Mouse (Mus musculus) liver, embryonic 13.5 days (tissue): ENCODE results near the gene Hunk. TPM values are rescaled to one million over a fixed set of nuclear protein-coding genes. Genes with fewer than 3 reads are reported as not detected.
A peak's percentile ranks its signal among the peaks of the same experiment; 100 is the strongest.

Experiments
- ATAC-seq: fragments of 200-750 bp; cut with Nextera tagmentation; 2 replicates; pipeline ENCODE4 v1.8.0; 2017; ENCODE audit warnings: low read depth, mild to moderate bottlenecking, moderate number of reproducible peaks, moderate library complexity
- DNase-seq: peaks from one replicate; pipeline ENCODE4 v3.0.0; 2022
- H3K27ac ChIP-seq: fragments of 300-500 bp; sonication (generic); 2 replicates; pipeline ENCODE4 v1.5.1; 2015; ENCODE audit warnings: moderate library complexity, mild to moderate bottlenecking, inconsistent platforms
- H3K27me3 ChIP-seq: fragments of 300-500 bp; sonication (generic); 2 replicates; pipeline ENCODE4 v1.6.1; 2015; ENCODE audit warnings: mild to moderate bottlenecking, inconsistent platforms
- H3K36me3 ChIP-seq: fragments of 300-500 bp; sonication (generic); 2 replicates; pipeline ENCODE4 v1.6.1; 2015; ENCODE audit warnings: mild to moderate bottlenecking, inconsistent platforms
- H3K4me1 ChIP-seq: fragments of 300-500 bp; sonication (generic); replicated peaks from 2 replicates; pipeline ENCODE4 v1.6.1; 2015; ENCODE audit warnings: inconsistent platforms
- H3K4me2 ChIP-seq: fragments of 300-500 bp; sonication (generic); 2 replicates; pipeline ENCODE4 v1.6.1; 2015; ENCODE audit warnings: inconsistent platforms, mild to moderate bottlenecking, moderate library complexity
- H3K4me3 ChIP-seq: fragments of 300-500 bp; sonication (generic); replicated peaks from 2 replicates; pipeline ENCODE4 v1.5.1; 2015; ENCODE audit warnings: mild to moderate bottlenecking, inconsistent platforms
- H3K9ac ChIP-seq: fragments of 300-500 bp; sonication (generic); 2 replicates; pipeline ENCODE4 v1.6.1; 2015; ENCODE audit warnings: mild to moderate bottlenecking, inconsistent platforms
- H3K9me3 ChIP-seq: fragments of 300-500 bp; sonication (generic); replicated peaks from 2 replicates; pipeline ENCODE4 v1.6.1; 2016; ENCODE audit warnings: inconsistent platforms
- WGBS: fragments of 180-500 bp; shearing (Covaris S2); methylation state at CpG from one replicate; pipeline ENCODE4 v1.1.7; 2015; ENCODE audit not compliant: insufficient replicate concordance; 5-methylcytosine and 5-hydroxymethylcytosine counted together
- polyA plus RNA-seq: library from polyadenylated mRNA; unstranded; fragments of >200 nt; fragmentation: Nextera tagmentation; extraction: Ambion mirVana; gene quantifications from 2 replicates; pipeline ENCODE4 v1.2.1, GENCODE M21; 2015

Gene Hunk
- polyA plus RNA-seq, 1 experiment from 2014 or later: 0.98 TPM

DNA sequence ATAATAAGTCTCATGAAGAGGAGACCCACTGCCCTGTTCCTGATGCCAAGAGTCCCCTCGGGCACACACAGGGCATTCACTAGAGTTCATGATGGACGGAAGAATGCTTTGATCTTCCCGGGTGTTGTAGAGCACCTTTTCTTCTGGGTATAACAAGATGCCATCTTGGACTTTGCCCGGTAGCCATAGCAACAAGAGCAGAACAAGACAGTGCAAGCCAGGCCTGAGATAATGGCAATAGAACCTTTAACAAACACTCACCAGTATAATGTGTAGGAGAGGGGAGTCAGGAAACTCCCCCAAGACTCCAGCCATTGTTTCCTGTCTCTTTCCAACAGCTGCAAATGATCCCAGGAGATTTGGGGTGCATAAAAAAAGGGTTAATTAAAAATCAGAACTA is 8.9 kb downstream of the Hunk start:
- H3K4me3 ChIP-seq: no peak overlapping the region
- no peak for DNase-seq
- H3K27ac ChIP-seq: no peak overlapping the region
- H3K27me3 ChIP-seq: no peaks in the 10 kb centered on the region
- H3K4me1 ChIP-seq: peaks cover 12% of the 10 kb centered on the region
- H3K36me3 ChIP-seq: peaks cover 9% of the 10 kb centered on the region; the same call in 1 of the 2 replicates
- H3K4me2 ChIP-seq: no peak overlapping the region
- no peak overlapping the region for H3K9ac ChIP-seq
- ATAC-seq: no peak
- 65% methylated on average over 4 of the region's 4 CpGs for WGBS
- no peaks in the 10 kb centered on the region for H3K9me3 ChIP-seq

DNA sequence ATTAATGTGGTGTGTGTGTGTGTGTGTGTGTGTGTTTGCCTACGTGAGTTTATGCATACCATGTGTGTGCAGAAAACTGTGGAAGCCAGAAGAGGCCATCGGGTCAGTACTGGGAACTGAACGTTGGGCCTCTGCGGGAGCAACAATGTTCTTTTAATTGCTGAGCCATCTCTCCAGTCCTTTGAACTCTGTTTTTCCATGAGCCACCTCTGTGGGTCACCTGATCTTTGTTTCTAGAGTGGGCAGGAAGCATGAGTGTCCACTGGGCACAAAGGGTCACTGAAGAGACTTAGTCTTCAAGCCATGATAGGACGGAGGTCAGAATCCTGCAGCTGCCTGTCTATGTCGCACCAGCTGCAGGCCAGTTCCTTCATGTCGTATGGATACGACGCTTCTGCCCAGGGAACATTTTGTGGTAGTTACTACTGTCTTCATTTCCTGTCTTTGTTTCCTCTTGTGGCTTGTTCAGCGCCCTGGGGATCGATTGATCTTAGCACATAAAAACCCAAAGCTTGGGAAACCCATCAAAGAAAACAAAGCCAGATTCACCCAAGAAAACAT is 10.3 kb downstream of the Hunk start:
- H3K27me3 ChIP-seq: no peaks in the 10 kb centered on the region
- no peak overlapping the region for H3K4me3 ChIP-seq
- peaks cover 12% of the 10 kb centered on the region for H3K4me1 ChIP-seq
- no peak overlapping the region for H3K4me2 ChIP-seq
- H3K9me3 ChIP-seq: no peaks in the 10 kb centered on the region
- ATAC-seq (no peak), DNase-seq (no peak)
- no peak overlapping the region for H3K9ac ChIP-seq
- WGBS: 26% methylated on average over 11 of the region's 11 CpGs
- no peak overlapping the region for H3K27ac ChIP-seq
- peaks cover 7% of the 10 kb centered on the region; the same call in 1 of the 2 replicates for H3K36me3 ChIP-seq

DNA sequence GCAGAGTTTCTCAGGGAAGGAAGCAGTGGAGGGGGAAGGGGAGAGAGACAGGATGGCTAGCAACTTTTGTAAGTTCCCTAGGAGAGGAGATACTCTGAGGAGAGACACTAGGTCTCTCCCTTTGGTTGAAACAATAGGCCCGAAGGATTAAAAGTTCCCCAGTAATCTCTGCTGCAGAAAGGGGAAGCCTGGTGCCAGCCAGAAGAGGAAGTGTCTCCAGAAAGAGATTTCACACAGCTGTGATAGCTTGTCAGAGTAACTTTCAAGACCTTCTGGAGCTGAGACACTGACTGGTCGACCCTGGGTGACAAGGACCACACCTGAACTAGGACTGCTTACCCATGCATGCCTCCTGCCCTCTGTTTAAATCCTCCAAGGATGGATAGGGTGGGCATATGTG is 11.1 kb downstream of the Hunk start:
- Histone ChIP-seq H3K27ac (no peak overlapping the region), H3K27me3 (no peaks in the 10 kb centered on the region), H3K9me3 (no peaks in the 10 kb centered on the region), H3K4me3 (no peak overlapping the region), H3K4me1 (peaks cover 14% of the 10 kb centered on the region), H3K9ac (no peak overlapping the region), H3K36me3 (no peaks in the 10 kb centered on the region), H3K4me2 (no peak overlapping the region)
- 10% methylated on average over 2 of the region's 2 CpGs for WGBS
- ATAC-seq: no peak
- DNase-seq: no peak

DNA sequence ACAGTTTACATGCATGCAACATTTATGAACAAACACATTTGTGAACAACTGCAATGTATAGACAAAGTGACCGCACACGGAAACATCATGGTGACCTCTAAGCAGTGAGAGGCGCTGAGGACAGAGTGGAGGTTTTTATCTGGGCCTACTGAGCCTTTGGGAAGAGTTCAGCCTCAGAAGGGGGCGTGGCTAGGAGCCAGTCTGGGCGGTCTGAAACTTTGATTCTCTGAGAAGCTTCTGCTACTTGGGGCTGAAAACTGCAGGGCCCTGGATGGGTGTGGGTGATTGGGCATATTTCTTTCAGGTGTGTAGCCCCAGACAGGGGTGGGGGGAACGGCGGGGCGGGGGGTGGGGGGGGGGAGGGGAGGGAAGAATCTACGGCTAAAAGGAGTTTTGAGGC is 14.5 kb downstream of the Hunk start:
- WGBS: 21% methylated on average over 9 of the region's 9 CpGs
- no peak for ATAC-seq
- DNase-seq: no peak
- H3K27me3 ChIP-seq: no peaks in the 10 kb centered on the region
- no peak overlapping the region for H3K4me2 ChIP-seq
- H3K9me3 ChIP-seq: no peaks in the 10 kb centered on the region
- no peaks in the 10 kb centered on the region for H3K36me3 ChIP-seq
- H3K4me1 ChIP-seq: peaks cover 16% of the 10 kb centered on the region
- no peak overlapping the region for H3K4me3 ChIP-seq
- H3K9ac ChIP-seq: no peak overlapping the region
- no peak overlapping the region for H3K27ac ChIP-seq

DNA sequence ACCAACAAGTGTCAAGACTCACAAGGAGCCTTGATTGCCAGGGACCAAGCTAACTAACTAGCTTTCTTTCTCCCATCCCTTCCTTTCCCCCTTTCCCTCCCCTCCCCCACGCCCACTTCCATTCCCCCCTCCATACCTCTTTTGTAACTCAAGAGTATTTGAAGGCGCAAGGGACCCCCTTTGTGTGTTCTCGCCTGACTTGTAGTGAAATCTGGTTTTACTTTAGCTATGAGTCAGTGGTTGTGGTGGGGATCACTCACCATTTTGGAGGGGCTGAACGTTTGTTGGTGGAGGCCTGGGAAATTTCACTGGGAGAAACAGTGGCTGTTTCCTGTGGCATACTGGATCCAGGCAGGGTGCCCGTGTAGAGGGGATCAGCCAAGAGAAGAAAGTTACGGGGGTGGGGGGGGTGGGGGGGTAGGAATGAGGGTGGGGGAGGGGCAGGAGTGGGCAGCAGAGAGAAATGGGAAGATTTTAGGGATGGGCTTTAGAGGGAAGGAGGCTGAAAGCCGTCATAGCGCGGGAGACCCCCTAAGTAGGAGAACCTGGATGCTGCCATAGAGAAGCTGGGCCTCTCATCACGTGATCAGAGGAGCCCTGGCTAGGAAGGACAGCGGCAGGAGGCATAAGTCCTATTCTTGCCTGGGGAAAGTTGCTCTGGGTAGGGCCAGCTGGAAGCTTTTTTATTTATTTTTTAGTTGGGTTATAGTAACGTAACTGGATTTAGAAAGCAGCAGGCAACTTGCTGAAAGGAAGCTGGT is 15.3 kb downstream of the Hunk start:
- DNase-seq: no peak

DNA sequence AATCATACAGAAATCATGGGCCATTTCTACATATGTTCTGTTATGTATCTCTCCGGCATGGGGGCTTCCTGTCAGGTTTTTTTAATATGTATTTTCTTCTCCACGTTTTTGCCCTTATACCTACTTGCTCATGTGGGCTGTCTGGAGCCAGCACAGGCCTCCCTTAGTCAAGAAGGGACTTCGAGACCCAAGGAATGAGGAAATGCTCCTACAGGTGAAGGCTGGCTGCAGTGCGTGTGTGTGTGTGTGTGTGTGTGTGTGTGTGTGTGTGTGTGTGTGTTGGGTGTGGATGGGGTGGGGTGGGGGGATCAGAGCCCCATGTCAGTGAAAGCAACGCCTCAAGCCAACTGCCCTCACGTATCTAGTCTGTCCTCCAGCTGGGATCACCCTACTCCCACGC is 16.5 kb downstream of the Hunk start:
- Histone ChIP-seq H3K9ac (no peak overlapping the region), H3K27ac (no peak overlapping the region), H3K27me3 (no peaks in the 10 kb centered on the region), H3K4me2 (no peak overlapping the region), H3K4me3 (no peak overlapping the region), H3K9me3 (no peaks in the 10 kb centered on the region), H3K4me1 (peaks cover 7% of the 10 kb centered on the region; the same call in 1 of the 2 replicates), H3K36me3 (no peaks in the 10 kb centered on the region)
- DNase-seq (no peak), ATAC-seq (no peak)
- 50% methylated on average over 7 of the region's 7 CpGs for WGBS

More for the DNA sequence above, 15.3 kb downstream of the Hunk start:
- WGBS: 38% methylated on average over 12 of the region's 12 CpGs
- Histone ChIP-seq H3K9me3 (no peaks in the 10 kb centered on the region), H3K27me3 (no peaks in the 10 kb centered on the region), H3K4me1 (peaks cover 12% of the 10 kb centered on the region), H3K27ac (no peak overlapping the region), H3K9ac (no peak overlapping the region), H3K4me2 (no peak overlapping the region), H3K4me3 (no peak overlapping the region), H3K36me3 (no peaks in the 10 kb centered on the region)
- no peak for ATAC-seq

DNA sequence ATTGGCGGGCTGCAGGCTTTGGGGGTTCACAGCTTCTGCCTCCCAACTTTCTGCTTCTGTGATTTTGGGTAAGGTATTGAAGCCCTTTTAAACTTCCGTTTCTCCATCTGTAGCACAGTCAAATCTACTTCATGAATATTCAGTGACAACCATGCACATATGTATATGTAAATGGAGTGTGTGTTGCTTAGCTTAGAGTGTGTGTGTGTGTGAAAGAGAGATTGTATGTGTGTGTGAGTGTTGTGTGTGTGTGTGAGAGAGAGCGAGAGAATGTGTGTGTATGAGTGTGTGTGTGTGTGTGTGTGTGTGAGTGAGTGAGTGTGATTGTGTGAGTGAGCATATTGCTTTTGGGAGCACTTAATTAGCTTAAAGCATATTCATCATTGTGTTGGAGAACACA is 19.4 kb downstream of the Hunk start:
- Histone ChIP-seq H3K9ac (no peak overlapping the region), H3K36me3 (no peaks in the 10 kb centered on the region), H3K4me3 (no peak overlapping the region), H3K4me2 (no peak overlapping the region), H3K9me3 (no peaks in the 10 kb centered on the region), H3K27ac (no peak overlapping the region), H3K4me1 (peaks cover 7% of the 10 kb centered on the region), H3K27me3 (no peaks in the 10 kb centered on the region)
- ATAC-seq (no peak), DNase-seq (no peak)
- WGBS: 77% methylated on average over 3 of the region's 3 CpGs

DNA sequence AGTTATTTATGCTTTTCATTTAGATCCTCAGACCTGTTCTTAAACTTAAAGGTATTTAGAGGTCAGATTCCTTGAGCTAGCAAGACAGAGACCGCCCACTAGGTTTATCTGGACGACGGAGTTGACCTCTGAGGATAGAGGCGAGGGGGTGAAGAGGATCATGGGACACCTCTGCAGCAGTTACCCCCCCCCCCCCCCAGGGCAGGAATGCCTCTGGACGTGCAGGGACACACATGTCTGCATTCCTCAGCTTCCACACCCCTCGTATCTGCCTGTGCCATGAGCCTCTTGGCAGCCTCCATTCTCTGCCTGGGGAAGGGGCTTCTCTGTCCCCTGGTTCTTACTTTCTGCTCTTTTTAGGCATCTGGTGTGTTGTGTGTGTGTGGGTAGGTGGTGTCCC is 19.8 kb downstream of the Hunk start:
- no peak for ATAC-seq
- no peak overlapping the region for H3K4me2 ChIP-seq
- H3K36me3 ChIP-seq: no peaks in the 10 kb centered on the region
- no peaks in the 10 kb centered on the region for H3K27me3 ChIP-seq
- H3K9me3 ChIP-seq: no peaks in the 10 kb centered on the region
- H3K9ac ChIP-seq: no peak overlapping the region
- H3K4me1 ChIP-seq: peaks cover 7% of the 10 kb centered on the region
- no peak overlapping the region for H3K27ac ChIP-seq
- no peak overlapping the region for H3K4me3 ChIP-seq
- 47% methylated on average over 6 of the region's 6 CpGs for WGBS
- DNase-seq: no peak

DNA sequence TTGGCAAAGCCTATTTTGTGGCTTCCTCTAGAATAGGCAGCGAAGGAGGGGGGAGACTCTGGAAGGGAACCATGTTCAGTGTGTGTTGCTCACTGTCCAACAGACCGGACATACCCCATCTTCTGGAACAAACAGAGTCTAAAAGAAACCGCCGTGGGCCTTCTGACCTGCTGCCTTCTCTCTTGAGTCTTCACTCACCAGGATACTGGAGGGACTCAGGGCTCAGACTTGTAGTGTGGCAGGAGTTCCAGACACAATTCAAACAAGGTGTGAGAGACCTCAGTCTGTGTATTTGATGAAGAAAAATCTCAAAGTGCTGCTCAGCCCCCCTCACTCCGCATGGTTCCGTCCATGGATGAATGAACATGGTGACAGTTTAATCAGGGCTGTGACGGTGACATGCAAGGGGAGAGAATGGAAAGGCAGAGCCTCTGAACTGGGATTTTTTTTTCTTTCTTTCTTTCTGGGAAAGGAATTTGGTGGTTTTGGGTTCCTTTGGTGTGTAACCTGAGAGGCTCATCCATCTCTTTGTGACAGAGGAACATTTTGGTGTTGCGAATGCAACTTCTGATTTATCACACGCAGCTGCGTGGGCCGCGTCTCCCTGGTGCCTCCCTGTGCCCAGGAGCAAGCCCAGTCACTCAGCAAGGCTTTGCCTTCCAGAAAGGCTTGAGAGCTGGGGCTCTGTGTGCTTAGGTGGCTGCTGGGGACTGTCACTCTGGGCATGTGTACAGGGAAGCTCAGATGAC is 21.9 kb downstream of the Hunk start:
- Histone ChIP-seq H3K36me3 (no peaks in the 10 kb centered on the region), H3K9ac (no peak overlapping the region), H3K9me3 (no peaks in the 10 kb centered on the region), H3K4me1 (peaks cover 8% of the 10 kb centered on the region), H3K4me3 (no peak overlapping the region), H3K4me2 (no peak overlapping the region), H3K27ac (no peak overlapping the region), H3K27me3 (no peaks in the 10 kb centered on the region)
- ATAC-seq (no peak), DNase-seq (no peak)
- WGBS: 66% methylated on average over 12 of the region's 12 CpGs

DNA sequence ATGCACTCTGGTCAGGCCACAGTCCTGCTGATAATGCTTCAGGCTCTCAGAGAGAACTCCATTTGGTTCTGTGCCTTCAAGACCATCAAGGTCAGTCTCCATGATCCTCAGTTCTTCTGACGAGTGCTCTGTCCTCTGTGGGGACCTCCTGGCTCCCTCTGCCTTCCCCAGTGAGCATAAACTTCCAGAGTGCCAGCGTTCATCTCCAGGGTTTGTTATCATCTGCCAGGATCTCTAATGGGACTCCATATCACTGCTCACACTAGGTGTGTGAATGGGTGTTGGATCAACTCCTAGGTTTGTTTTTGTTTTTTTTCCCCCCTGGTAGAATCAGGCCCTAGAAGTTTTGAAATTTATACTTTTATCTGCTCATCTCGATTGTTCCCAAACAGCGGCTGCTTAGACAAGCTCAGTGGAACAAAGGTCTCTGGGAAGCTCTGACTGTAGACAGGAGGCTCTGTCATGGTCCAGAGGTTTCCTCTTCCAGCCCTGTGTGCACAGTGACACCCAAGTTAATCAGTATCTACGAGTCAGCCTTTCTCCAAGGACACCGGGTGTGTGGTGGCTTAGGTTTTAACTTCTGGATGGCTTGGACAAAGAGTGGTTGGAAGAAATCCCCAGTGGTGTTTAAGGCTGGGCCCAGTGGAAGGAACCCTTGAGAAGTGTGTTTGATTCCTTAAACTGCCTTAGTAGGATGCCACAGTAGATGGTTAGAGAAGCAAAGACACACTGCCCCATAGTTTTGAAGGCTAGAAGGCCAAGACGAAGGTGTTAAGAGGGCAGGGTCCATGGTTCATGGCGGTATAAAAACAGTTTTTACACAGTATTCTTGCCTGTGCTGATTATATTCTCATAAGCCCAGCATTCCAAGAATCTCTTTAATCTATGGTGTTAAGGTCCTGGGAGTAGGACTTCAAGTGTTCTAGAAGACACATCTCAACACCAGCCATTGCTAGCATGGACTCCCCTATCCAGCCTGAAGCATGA is 26.6 kb downstream of the Hunk start:
- no peaks in the 10 kb centered on the region for H3K36me3 ChIP-seq
- peak overlapping the region; percentile 80 for H3K27ac ChIP-seq
- DNase-seq: no peak

DNA sequence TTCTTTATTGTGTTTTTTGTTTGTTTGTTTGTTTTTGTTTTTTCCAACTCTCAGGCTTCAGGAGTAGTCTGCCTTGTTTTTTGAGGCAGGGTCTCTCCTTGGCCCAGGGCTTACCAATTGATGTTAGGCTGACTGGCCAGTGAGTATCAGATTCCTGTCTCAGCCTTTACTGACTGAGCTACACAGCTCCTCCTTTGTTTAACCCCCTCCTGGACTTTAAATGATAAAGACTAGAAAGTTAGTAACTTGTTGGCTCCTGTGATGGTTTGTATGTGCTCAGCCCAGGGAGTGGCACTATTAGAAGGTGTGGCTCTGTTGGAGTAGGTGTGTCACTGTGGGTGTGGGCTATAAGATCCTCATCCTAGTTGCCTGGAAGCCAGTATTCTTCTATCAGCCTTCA is 30.8 kb downstream of the Hunk start:
- DNase-seq (no peak), ATAC-seq (no peak)
- Histone ChIP-seq H3K4me1 (peaks cover 14% of the 10 kb centered on the region; the same call in 1 of the 2 replicates), H3K27me3 (no peaks in the 10 kb centered on the region), H3K9ac (no peak overlapping the region), H3K4me2 (no peak overlapping the region), H3K27ac (no peak overlapping the region), H3K9me3 (no peaks in the 10 kb centered on the region), H3K4me3 (no peak overlapping the region), H3K36me3 (no peaks in the 10 kb centered on the region)

More for the DNA sequence above, 26.6 kb downstream of the Hunk start:
- H3K9me3 ChIP-seq: no peaks in the 10 kb centered on the region
- peaks cover 10% of the 10 kb centered on the region for H3K4me1 ChIP-seq
- H3K9ac ChIP-seq: no peak overlapping the region
- H3K4me2 ChIP-seq: no peak overlapping the region
- WGBS: 55% methylated on average over 8 of the region's 8 CpGs
- no peaks in the 10 kb centered on the region for H3K27me3 ChIP-seq
- H3K4me3 ChIP-seq: no peak overlapping the region
- peak; percentile 80 for ATAC-seq
